Mouse (Mus musculus) T-helper 1 cell (primary cell): ENCODE data around the gene Hoxa4.

ENCODE experiments used
- in situ Hi-C: fragments of 300-600 bp; cut with MboI, MseI; formaldehyde crosslinking; loops from one replicate; pipeline ENCODE4 v1.15.1; 2025; ENCODE audit warnings: high pct_unique_total_duplicates

Hoxa4 gene

GRCm38 (mm10) chr6:52190906-52191810 is at the start of gene Hoxa4:
Gene Hoxa4 (minus strand): TSS chr6:52191753.
- in situ Hi-C loops: no loop called here

GRCm38 (mm10) chr6:52241001-52241621 is 49.6 kb upstream of the Hoxa4 start:
- in situ Hi-C loops: loop anchor here (25.0 kb wide), 1 partner anchor 1046 kb away; the partner anchor contains the start of gene Creb5

GRCm38 (mm10) chr6:52240389-52241000 is 48.9 kb upstream of the Hoxa4 start, which contains the start of gene Hoxa10:
Gene Hoxa10 (minus strand): TSS chr6:52240854.
- in situ Hi-C loops: loop anchor here (25.0 kb wide), 1 partner anchor 1047 kb away; the partner anchor contains the start of gene Creb5

- in situ Hi-C loops: loop anchor here (25.0 kb wide), 1 partner anchor 1047 kb away; the partner anchor contains the start of gene Creb5
These were observed 48.3 kb upstream of the Hoxa4 start for GRCm38 (mm10) chr6:52239625-52240388.

- in situ Hi-C loops: loop anchor here (25.0 kb wide), 1 partner anchor 1048 kb away; the partner anchor contains the start of gene Creb5
These were observed 47.4 kb upstream of the Hoxa4 start for GRCm38 (mm10) chr6:52238976-52239375.

- in situ Hi-C loops: loop anchor here (25.0 kb wide), 1 partner anchor 1049 kb away; the partner anchor contains the start of gene Creb5
These were observed 46.6 kb upstream of the Hoxa4 start for GRCm38 (mm10) chr6:52238155-52238545.

GRCm38 (mm10) chr6:52237346-52238154 is 46.0 kb upstream of the Hoxa4 start:
- in situ Hi-C loops: loop anchor here (25.0 kb wide), 1 partner anchor 1050 kb away; the partner anchor contains the start of gene Creb5

GRCm38 (mm10) chr6:52236806-52237205 is 45.3 kb upstream of the Hoxa4 start:
- in situ Hi-C loops: loop anchor here (25.0 kb wide), 1 partner anchor 1050 kb away; the partner anchor contains the start of gene Creb5

GRCm38 (mm10) chr6:52235866-52236265 is 44.3 kb upstream of the Hoxa4 start:
- in situ Hi-C loops: loop anchor here (25.0 kb wide), 1 partner anchor 1051 kb away; the partner anchor contains the start of gene Creb5

- in situ Hi-C loops: loop anchor here (25.0 kb wide), 1 partner anchor 1052 kb away; the partner anchor contains the start of gene Creb5
These were observed 43.7 kb upstream of the Hoxa4 start for GRCm38 (mm10) chr6:52235267-52235666.

- in situ Hi-C loops: loop anchor here (25.0 kb wide), 1 partner anchor 1053 kb away; the partner anchor contains the start of gene Creb5
These were observed 43.0 kb upstream of the Hoxa4 start for GRCm38 (mm10) chr6:52234428-52235140.

GRCm38 (mm10) chr6:52233546-52234427 is 42.2 kb upstream of the Hoxa4 start:
- in situ Hi-C loops: loop anchor here (25.0 kb wide), 1 partner anchor 1054 kb away; the partner anchor contains the start of gene Creb5

GRCm38 (mm10) chr6:52232984-52233545 is 41.5 kb upstream of the Hoxa4 start:
- in situ Hi-C loops: loop anchor here (25.0 kb wide), 1 partner anchor 1054 kb away; the partner anchor contains the start of gene Creb5

GRCm38 (mm10) chr6:52232568-52232965 is 41.0 kb upstream of the Hoxa4 start:
- in situ Hi-C loops: loop anchor here (25.0 kb wide), 1 partner anchor 1055 kb away; the partner anchor contains the start of gene Creb5

GRCm38 (mm10) chr6:52231885-52232567 is 40.5 kb upstream of the Hoxa4 start:
- in situ Hi-C loops: loop anchor here (25.0 kb wide), 1 partner anchor 1055 kb away; the partner anchor contains the start of gene Creb5

- in situ Hi-C loops: loop anchor here (25.0 kb wide), 1 partner anchor 1057 kb away; the partner anchor contains the start of gene Creb5
These were observed 39.1 kb upstream of the Hoxa4 start, which contains the start of gene Hoxa9 for GRCm38 (mm10) chr6:52230516-52231165. Gene Hoxa9 (minus strand): TSS chr6:52231089.
